ENCODE assay signal across 8 mouse cellular contexts in the genomic region with DNA sequence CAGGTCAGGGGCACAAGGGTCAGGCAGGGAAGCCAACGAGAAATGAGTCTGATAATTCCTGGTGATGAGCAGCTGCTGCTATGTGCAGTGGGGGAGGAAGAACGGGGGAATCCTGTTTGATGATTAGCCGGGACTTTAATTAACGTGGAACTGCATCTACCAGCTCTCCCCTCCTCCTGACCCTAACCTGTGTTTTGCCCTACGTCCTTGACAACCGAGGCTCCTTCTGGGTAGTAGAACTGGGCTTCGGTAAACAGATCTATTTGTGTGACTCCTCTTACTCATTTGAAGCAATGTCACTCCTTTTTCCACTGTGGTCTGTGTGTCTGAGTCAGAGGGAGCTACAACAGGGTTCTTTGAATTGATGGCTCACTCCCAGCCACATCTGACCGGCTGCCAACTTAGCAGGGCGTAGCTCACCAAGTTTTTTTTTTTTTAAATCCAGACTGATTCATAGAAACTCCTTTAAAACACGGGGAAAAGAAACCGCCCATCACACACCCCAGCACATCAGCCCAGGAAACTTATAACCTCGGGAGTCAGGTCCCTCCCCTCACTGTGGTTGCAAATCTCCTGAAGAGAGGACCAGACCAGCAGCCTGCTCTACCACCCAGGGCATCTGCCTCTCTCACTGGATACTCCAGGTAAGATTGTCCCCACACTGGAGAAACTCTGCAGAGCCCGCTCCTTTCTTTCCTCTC. TPM values are rescaled to one million over a fixed set of nuclear protein-coding genes. Genes with fewer than 3 reads are reported as not detected.
DNase-seq lines count a peak whose midpoint lies in the region; ATAC-seq and TF ChIP-seq lines count a peak whose summit lies in the region.

A gene (plus strand): TSS at position 87 of the 701 bp plus-strand sequence.

- intact Hi-C loops in heart, adult 2 months (cut with DNase I), result loop anchor here (2.0 to 10.0 kb wide), 2 partner anchors 48 to 378 kb away; a partner anchor contains a TSS

- H3K9ac ChIP-seq in heart, adult 2 months (ENCODE audit: low read depth, low read length), result peak within 1 kb of the TSS; percentile 69
- H3K9ac ChIP-seq in intestine, postnatal 0 days (ENCODE audit: low read depth, low read length), result peak within 1 kb of the TSS; percentile 35
- H3K9ac ChIP-seq in limb, embryonic 14.5 days (ENCODE audit: low read depth, low read length, severe bottlenecking), result peak within 1 kb of the TSS; percentile 73

- H3K27me3 ChIP-seq in heart, adult 2 months (ENCODE audit: control insufficient read depth, insufficient read depth, low read length), result no peaks in the 10 kb centered on the region
- H3K27me3 ChIP-seq in intestine, postnatal 0 days (replicated peaks; ENCODE audit: control insufficient read depth, insufficient read depth, low read length), result no peaks in the 10 kb centered on the region
- no peaks in the 10 kb centered on the region for H3K27me3 ChIP-seq in limb, embryonic 14.5 days (ENCODE audit: control insufficient read depth, insufficient read depth, low read length)

- H3K4me1 ChIP-seq in heart, adult 2 months (ENCODE audit: control insufficient read depth, insufficient read depth, low read length), result peaks cover 5% of the 10 kb centered on the region
- H3K4me1 ChIP-seq in intestine, postnatal 0 days (replicated peaks; ENCODE audit: control insufficient read depth, insufficient read depth, low read length), result 0 out of 2 replicates have a peak, but pooled peaks cover 12% of the 10 kb centered on the region
- peaks cover 41% of the 10 kb centered on the region for H3K4me1 ChIP-seq in limb, embryonic 14.5 days (ENCODE audit: control insufficient read depth, insufficient read depth, low read length)

- TF ChIP-seq EP300 in heart, adult 2 months (IDR thresholded peaks at IDR 0.05; ENCODE audit: insufficient read depth, low read depth, low read length), result peak; percentile 40

- peak; percentile 65 for ATAC-seq in intestine, postnatal 0 days
- peak; percentile 69 for ATAC-seq in limb, embryonic 14.5 days (ENCODE audit: low FRiP score, low read depth)
- ATAC-seq in monocyte, adult 5-6 weeks (replicated peaks; ENCODE audit: insufficient number of reproducible peaks, low FRiP score, low TSS enrichment, poor library complexity, severe bottlenecking), result 0 out of 2 replicates have a peak, but pooled peaks have one; percentile 32

- DNase-seq in layer of hippocampus, adult 11-12 months (ENCODE audit: low spot score), result peak; percentile 49
- DNase-seq in layer of hippocampus, adult 9-10 months (ENCODE audit: low spot score), result no peak
- DNase-seq in c-Kit-positive CD71-negative TER-119-negative erythroid progenitor cells, embryonic 14.5 days (ENCODE audit: low read depth), result peak; percentile 54
- DNase-seq in heart, adult 2 months, result peak; percentile 86 to 88
- DNase-seq in limb, embryonic 14.5 days (ENCODE audit: low spot score), result peak; percentile 91
- peak; percentile 27 for DNase-seq in testis, postnatal 14 days (ENCODE audit: low spot score)

- peak within 1 kb of the TSS; percentile 84 for H3K27ac ChIP-seq in heart, adult 2 months
- H3K27ac ChIP-seq in intestine, postnatal 0 days (ENCODE audit: low read depth, low read length), result peak within 1 kb of the TSS; percentile 82
- peak within 1 kb of the TSS; percentile 95 for H3K27ac ChIP-seq in limb, embryonic 14.5 days (replicated peaks; ENCODE audit: low read depth, low read length)

- WGBS in heart, adult 2 months, result 10% methylated on average over 13 of the region's 13 CpGs
- 7% methylated on average over 13 of the region's 13 CpGs for WGBS in intestine, postnatal 0 days
- WGBS in limb, embryonic 14.5 days, result 15% methylated on average over 13 of the region's 13 CpGs

- no peaks in the 10 kb centered on the region for H3K79me2 ChIP-seq in heart, adult 2 months (replicated peaks; ENCODE audit: control insufficient read depth, insufficient read depth, low read length)

- H3K4me2 ChIP-seq in intestine, postnatal 0 days (replicated peaks; ENCODE audit: low read depth), result peak within 1 kb of the TSS; percentile 66
- peak within 1 kb of the TSS; percentile 64 for H3K4me2 ChIP-seq in limb, embryonic 14.5 days (replicated peaks; ENCODE audit: low read depth, low read length, severe bottlenecking)

- TF ChIP-seq POLR2A in heart, adult 2 months (IDR thresholded peaks at IDR 0.05; ENCODE audit: insufficient read depth, low read depth, low read length), result peak; percentile 78
- TF ChIP-seq POLR2A in limb, embryonic 14.5 days (IDR thresholded peaks at IDR 0.05; ENCODE audit: borderline replicate concordance, extremely low read depth, insufficient read depth, insufficient read length), result peak; percentile 87; the same call in 1 of the 2 replicates

- TF ChIP-seq CTCF in heart, adult 2 months (IDR thresholded peaks at IDR 0.05), result no peak
- TF ChIP-seq CTCF in intestine, postnatal 0 days (IDR thresholded peaks at IDR 0.05; ENCODE audit: low read depth), result 0 out of 2 replicates have a peak, but pooled peaks have one; percentile 33

- H3K36me3 ChIP-seq in heart, adult 2 months (ENCODE audit: control insufficient read depth, insufficient read depth, low read length), result peaks cover 8% of the 10 kb centered on the region
- peaks cover 8% of the 10 kb centered on the region; the same call in 1 of the 2 replicates for H3K36me3 ChIP-seq in intestine, postnatal 0 days (ENCODE audit: control insufficient read depth, insufficient read depth)
- peaks cover 8% of the 10 kb centered on the region; the same call in 1 of the 2 replicates for H3K36me3 ChIP-seq in limb, embryonic 14.5 days (ENCODE audit: control insufficient read depth, insufficient read depth, low read length)

- peak within 1 kb of the TSS; percentile 62 for H3K4me3 ChIP-seq in heart, adult 2 months
- peak within 1 kb of the TSS; percentile 40 for H3K4me3 ChIP-seq in intestine, postnatal 0 days (ENCODE audit: low read depth, low read length)
- H3K4me3 ChIP-seq in limb, embryonic 14.5 days (replicated peaks; ENCODE audit: low read length), result peak within 1 kb of the TSS; percentile 54

- no peaks in the 10 kb centered on the region for H3K9me3 ChIP-seq in intestine, postnatal 0 days (ENCODE audit: control insufficient read depth)
- H3K9me3 ChIP-seq in limb, embryonic 14.5 days (ENCODE audit: control insufficient read depth, low read length), result no peaks in the 10 kb centered on the region

RNA-seq across cellular contexts. Expression of the gene that starts here (rescaled TPM):
- total RNA-seq in heart, adult 2 months (2021), result 10 to 100 TPM; 33.5 to 49.0 TPM
- polyA plus RNA-seq in heart, adult 2 months (2012; rRNA removed), result 52.4 and 125 TPM in 2 replicates
- polyA plus RNA-seq in intestine, postnatal 0 days (2015; fragmentation: Nextera tagmentation; extraction: Ambion mirVana), result 42.5 and 42.8 TPM in 2 replicates
- 366 and 528 TPM in 2 replicates for polyA plus RNA-seq in limb, embryonic 14.5 days (2012; rRNA removed)
- 91.7 and 98.9 TPM in 2 replicates for polyA plus RNA-seq in limb, embryonic 14.5 days (2014; fragmentation: Nextera tagmentation; extraction: Ambion mirVana)
- total RNA-seq in monocyte, adult 5-6 weeks (2017), result 4.6 to 6.1 TPM (median 5.9 TPM) in 3 replicates
